Mouse (Mus musculus): ENCODE measurements around the gene Rdm1. TPM values are rescaled to one million over a fixed set of nuclear protein-coding genes. Genes with fewer than 3 reads are reported as not detected.
A peak's percentile ranks its signal among the peaks of the same experiment; 100 is the strongest.
"Not testable (repeated sequence)": the region's sequence is repeated elsewhere in the genome, so short reads cannot be mapped to it uniquely, and the experiment has no call there.

Gene Rdm1
- polyA plus RNA-seq, 1 experiment = 21.2 TPM

- H3K27ac ChIP-seq (ENCODE audit: insufficient read depth, low read depth, low read length) = no peak overlapping the region
- H3K4me1 ChIP-seq (ENCODE audit: control insufficient read depth, insufficient read depth, low read length) = peaks cover 31% of the 10 kb centered on the region
- H3K4me3 ChIP-seq (ENCODE audit: insufficient read depth, low read length) = no peak overlapping the region
- TF ChIP-seq CTCF (IDR thresholded peaks at IDR 0.05; ENCODE audit: low read depth, low read length) = no peak
Observed at GRCm38 (mm10) chr11:101589989-101590624, 36.9 kb upstream of the Rdm1 start.

GRCm38 (mm10) chr11:101599156-101599555 lies 27.8 kb upstream of the Rdm1 start, which contains the start of gene Gm11634:
TSS of gene Gm11634 (minus strand) at chr11:101599256.
- Histone ChIP-seq H3K27ac (ENCODE audit: insufficient read depth, low read depth, low read length) (no peak within 1 kb of the TSS), H3K4me3 (ENCODE audit: insufficient read depth, low read length) (no peak within 1 kb of the TSS), H3K4me1 (ENCODE audit: control insufficient read depth, insufficient read depth, low read length) (no peaks in the 10 kb centered on the region)
- TF ChIP-seq POLR2A (IDR thresholded peaks at IDR 0.05; ENCODE audit: borderline replicate concordance, low read depth, low read length) (no peak), CTCF (IDR thresholded peaks at IDR 0.05; ENCODE audit: low read depth, low read length) (no peak)

GRCm38 (mm10) chr11:101602491-101602890 lies 24.5 kb upstream of the Rdm1 start:
- no peak overlapping the region for H3K4me3 ChIP-seq (ENCODE audit: insufficient read depth, low read length)
- TF ChIP-seq POLR2A (IDR thresholded peaks at IDR 0.05; ENCODE audit: borderline replicate concordance, low read depth, low read length) (no peak), CTCF (IDR thresholded peaks at IDR 0.05; ENCODE audit: low read depth, low read length) (no peak)
- no peaks in the 10 kb centered on the region for H3K4me1 ChIP-seq (ENCODE audit: control insufficient read depth, insufficient read depth, low read length)
- no peak overlapping the region for H3K27ac ChIP-seq (ENCODE audit: insufficient read depth, low read depth, low read length)

- Histone ChIP-seq H3K27ac (ENCODE audit: insufficient read depth, low read depth, low read length) (no peak overlapping the region), H3K4me3 (ENCODE audit: insufficient read depth, low read length) (no peak overlapping the region), H3K4me1 (ENCODE audit: control insufficient read depth, insufficient read depth, low read length) (no peaks in the 10 kb centered on the region)
- TF ChIP-seq CTCF (IDR thresholded peaks at IDR 0.05; ENCODE audit: low read depth, low read length) = no peak
Observed at GRCm38 (mm10) chr11:101604116-101604515, 22.9 kb upstream of the Rdm1 start.

DNA sequence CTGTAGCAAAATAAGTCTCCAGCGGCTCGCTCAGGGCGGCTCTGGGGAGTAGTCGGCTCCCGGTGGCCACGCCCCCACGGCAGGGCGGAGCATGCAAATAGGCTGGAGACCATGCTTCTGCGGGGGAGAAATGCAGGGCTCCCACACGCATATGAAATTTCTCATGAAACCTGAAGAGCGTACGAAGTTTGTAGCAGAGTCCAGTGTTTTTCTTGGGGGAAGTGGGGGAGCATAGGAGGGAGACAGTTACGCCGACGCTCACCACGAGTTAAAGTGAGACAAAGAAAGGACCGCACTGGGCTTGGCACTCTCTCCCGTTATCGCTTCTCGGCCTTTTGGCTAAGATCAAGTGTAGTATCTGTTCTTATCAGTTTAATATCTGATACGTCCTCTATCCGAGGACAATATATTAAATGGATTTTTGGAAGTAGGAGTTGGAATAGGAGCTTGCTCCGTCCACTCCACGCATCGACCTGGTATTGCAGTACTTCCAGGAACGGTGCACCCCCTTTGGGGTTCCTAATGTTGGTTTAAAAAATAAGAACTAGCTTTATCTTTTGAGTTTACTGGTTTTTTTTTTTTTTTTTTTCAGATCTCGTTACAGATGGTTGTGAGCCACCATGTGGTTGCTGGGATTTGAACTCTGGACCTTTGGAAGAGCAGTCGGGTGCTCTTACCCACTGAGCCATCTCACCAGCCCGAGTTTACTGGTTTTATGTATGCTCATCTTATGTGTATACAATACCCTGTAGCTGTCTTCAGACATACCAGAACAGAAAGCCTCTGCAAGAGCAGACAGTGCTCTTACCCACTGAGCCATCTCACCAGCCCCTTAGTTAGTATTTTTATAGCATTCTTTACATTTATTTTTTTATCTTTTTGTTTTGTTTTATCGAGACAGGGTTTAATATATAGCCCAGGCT lies 22.2 kb upstream of the Rdm1 start:
- H3K27ac ChIP-seq (ENCODE audit: insufficient read depth, low read depth, low read length) = peak overlapping the region; percentile 84
- H3K4me3 ChIP-seq (ENCODE audit: insufficient read depth, low read length) = peak overlapping the region; percentile 39
- H3K4me1 ChIP-seq (ENCODE audit: control insufficient read depth, insufficient read depth, low read length) = not testable (repeated sequence)

- not testable (repeated sequence) for H3K27ac ChIP-seq (ENCODE audit: insufficient read depth, low read depth, low read length); H3K4me3 ChIP-seq (ENCODE audit: insufficient read depth, low read length)
- peaks cover 10% of the 10 kb centered on the region for H3K4me1 ChIP-seq (ENCODE audit: control insufficient read depth, insufficient read depth, low read length)
Observed at GRCm38 (mm10) chr11:101607134-101607533, 19.9 kb upstream of the Rdm1 start.

DNA sequence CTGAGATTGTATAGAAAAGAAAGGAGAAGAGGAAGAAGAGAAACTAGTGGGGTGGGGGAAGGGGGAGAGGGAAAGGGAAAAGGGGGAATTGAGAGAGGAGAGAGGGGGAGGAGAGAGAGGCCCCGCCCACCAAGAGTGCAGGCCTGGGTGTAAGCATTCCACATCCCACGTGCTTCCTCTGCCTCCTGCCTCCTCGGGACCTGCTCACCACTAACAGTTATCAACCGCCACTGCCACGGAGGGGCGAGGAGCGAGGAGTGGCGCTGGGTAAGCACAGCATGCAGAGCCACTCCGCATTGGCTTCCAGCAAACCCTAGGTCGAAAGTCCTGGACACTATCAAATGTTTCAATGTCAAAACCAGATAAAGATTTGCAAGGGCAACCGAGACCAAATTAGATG lies 16.6 kb upstream of the Rdm1 start:
- Histone ChIP-seq H3K4me3 (ENCODE audit: insufficient read depth, low read length) (peak overlapping the region; percentile 16; the same call in 1 of the 2 replicates), H3K27ac (ENCODE audit: insufficient read depth, low read depth, low read length) (no peak overlapping the region), H3K4me1 (ENCODE audit: control insufficient read depth, insufficient read depth, low read length) (peaks cover 20% of the 10 kb centered on the region)
- TF ChIP-seq POLR2A (IDR thresholded peaks at IDR 0.05; ENCODE audit: borderline replicate concordance, low read depth, low read length) (no peak), CTCF (IDR thresholded peaks at IDR 0.05; ENCODE audit: low read depth, low read length) (no peak)

- TF ChIP-seq CTCF (IDR thresholded peaks at IDR 0.05; ENCODE audit: low read depth, low read length) = no peak
- no peak for TF ChIP-seq POLR2A (IDR thresholded peaks at IDR 0.05; ENCODE audit: borderline replicate concordance, low read depth, low read length)
- Histone ChIP-seq H3K4me1 (ENCODE audit: control insufficient read depth, insufficient read depth, low read length) (peaks cover 25% of the 10 kb centered on the region), H3K4me3 (ENCODE audit: insufficient read depth, low read length) (no peak overlapping the region), H3K27ac (ENCODE audit: insufficient read depth, low read depth, low read length) (no peak overlapping the region)
Observed at GRCm38 (mm10) chr11:101613596-101613995, 13.4 kb upstream of the Rdm1 start.

DNA sequence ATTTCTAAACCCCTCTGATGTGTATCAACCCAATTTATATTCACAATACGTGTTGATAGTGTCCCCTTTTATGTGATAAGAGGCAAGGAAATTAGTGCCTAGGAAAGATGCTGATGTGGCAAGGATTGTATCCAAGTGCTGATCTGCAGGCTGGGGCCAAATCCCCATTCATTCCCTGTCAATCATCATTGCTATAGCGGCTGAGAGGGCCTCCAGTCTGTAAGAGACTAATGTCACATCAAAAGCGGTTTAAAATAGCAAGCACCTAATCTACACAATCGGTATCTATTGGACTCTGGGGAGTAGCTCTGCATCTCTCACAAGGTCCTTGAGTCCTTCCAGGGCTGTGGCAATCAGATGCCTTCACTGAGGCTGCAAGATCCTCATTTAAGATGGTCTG lies 12.9 kb upstream of the Rdm1 start:
- no peak overlapping the region for H3K27ac ChIP-seq (ENCODE audit: insufficient read depth, low read depth, low read length)
- H3K4me3 ChIP-seq (ENCODE audit: insufficient read depth, low read length) = no peak overlapping the region
- H3K4me1 ChIP-seq (ENCODE audit: control insufficient read depth, insufficient read depth, low read length) = peaks cover 27% of the 10 kb centered on the region
- TF ChIP-seq POLR2A (IDR thresholded peaks at IDR 0.05; ENCODE audit: borderline replicate concordance, low read depth, low read length) (no peak), CTCF (IDR thresholded peaks at IDR 0.05; ENCODE audit: low read depth, low read length) (no peak)

DNA sequence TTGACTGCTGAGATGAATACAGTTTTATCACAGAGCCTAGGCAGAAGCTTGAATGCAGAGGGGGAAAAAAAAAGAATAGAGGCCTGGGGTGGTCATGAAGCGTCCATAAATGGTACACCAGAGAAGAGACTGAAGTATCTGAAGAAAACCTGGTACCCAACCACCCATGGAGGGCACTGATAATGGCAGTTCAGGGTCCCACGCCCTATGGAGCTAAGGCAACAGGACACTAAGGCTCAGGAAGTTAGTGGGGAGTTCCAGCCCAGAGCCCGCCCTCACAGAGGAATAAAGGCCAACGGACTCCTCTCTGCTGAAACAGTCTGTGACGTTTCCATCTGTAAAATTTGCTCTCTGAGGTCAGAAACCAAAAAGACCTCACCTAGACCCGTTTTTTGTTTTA lies 11.6 kb upstream of the Rdm1 start:
- Histone ChIP-seq H3K4me3 (ENCODE audit: insufficient read depth, low read length) (no peak overlapping the region), H3K4me1 (ENCODE audit: control insufficient read depth, insufficient read depth, low read length) (peaks cover 22% of the 10 kb centered on the region), H3K27ac (ENCODE audit: insufficient read depth, low read depth, low read length) (no peak overlapping the region)
- TF ChIP-seq CTCF (IDR thresholded peaks at IDR 0.05; ENCODE audit: low read depth, low read length) (no peak), POLR2A (IDR thresholded peaks at IDR 0.05; ENCODE audit: borderline replicate concordance, low read depth, low read length) (no peak)

Measured in bone marrow macrophage, adult 2 months (primary cell).